Mouse (Mus musculus) erythroblast, embryonic 14.5 days (primary cell): ENCODE measurements at regions not wholly inside any gene's neighbourhood (a gene's known extent, or its start where the extent isn't known, plus 50 kb on each side); places are given as distances from the start of the nearest gene placed in this dataset.

Experiments used
- GATA1 ChIP-seq: IDR thresholded peaks from 2 replicates; pipeline ENCODE4 v1.6.1; 2012; ENCODE audit warnings: low read length, inconsistent platforms, mixed read lengths
- TAL1 ChIP-seq: IDR thresholded peaks from 3 replicates; pipeline ENCODE4 v1.6.1; 2012; ENCODE audit warnings: low read length, inconsistent platforms, mixed read lengths

DNA sequence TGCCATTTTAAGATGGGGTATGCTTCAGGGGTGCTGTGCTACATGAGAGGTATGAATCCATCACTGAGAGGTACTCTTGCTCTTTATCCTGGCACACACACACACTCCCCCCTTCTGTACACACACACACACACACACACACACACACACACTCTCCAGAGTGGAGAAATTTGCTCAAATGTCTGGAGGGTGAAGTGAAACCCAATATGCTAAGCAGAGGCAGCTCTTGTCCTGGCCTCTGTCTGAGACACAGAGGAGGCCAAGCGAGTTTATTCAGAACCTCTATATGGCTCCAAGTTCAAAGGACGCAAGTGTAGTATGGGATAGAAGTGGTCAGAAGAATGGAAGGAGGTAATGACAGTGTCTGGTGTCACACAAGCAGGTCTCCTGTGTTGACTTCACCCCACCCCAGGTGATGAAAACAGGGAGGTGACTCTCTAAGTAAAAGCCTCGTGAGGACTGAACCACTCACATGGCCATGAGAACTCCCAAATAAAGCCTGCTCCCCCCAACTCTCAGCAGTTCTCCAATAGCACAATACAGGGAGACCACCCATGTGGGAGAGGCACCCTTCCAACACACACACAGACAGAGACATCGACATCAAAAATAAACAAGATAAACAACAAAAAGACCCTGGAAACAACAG lies 164.6 kb upstream of the Klf14 start:
- TF ChIP-seq GATA1 (no peak), TAL1 (no peak)
